Mouse (Mus musculus): ENCODE data around the gene Clasp1. TPM values are rescaled to one million over a fixed set of nuclear protein-coding genes. Genes with fewer than 3 reads are reported as not detected.
"Not testable (repeated sequence)": the region's sequence is repeated elsewhere in the genome, so short reads cannot be mapped to it uniquely, and the experiment has no call there.

Clasp1 gene
- polyA plus RNA-seq, 1 experiment from 2014 or later, result 134 TPM

GRCm38 (mm10) chr1:118580174-118580702 is 191.4 kb downstream of the Clasp1 start:
- no peak for ATAC-seq (ENCODE audit: low FRiP score)
- Histone ChIP-seq H3K4me1 (replicated peaks; ENCODE audit: control insufficient read depth, insufficient read depth, low read length) (no peaks in the 10 kb centered on the region), H3K27me3 (ENCODE audit: control insufficient read depth, insufficient read depth, low read length) (no peaks in the 10 kb centered on the region), H3K9ac (ENCODE audit: low read depth, low read length) (no peak overlapping the region), H3K4me3 (ENCODE audit: low read depth, low read length) (no peak overlapping the region), H3K9me3 (ENCODE audit: control insufficient read depth, low read length) (no peaks in the 10 kb centered on the region), H3K27ac (ENCODE audit: low read depth, low read length) (no peak overlapping the region), H3K36me3 (ENCODE audit: control insufficient read depth, insufficient read depth, low read length) (peaks cover 20% of the 10 kb centered on the region), H3K4me2 (replicated peaks; ENCODE audit: low read depth, low read length) (no peak overlapping the region)
- WGBS, result 90% methylated on average over 2 of the region's 2 CpGs
- DNase-seq (ENCODE audit: low spot score), result no peak

- H3K27ac ChIP-seq (ENCODE audit: low read depth, low read length), result no peak overlapping the region
These were observed 192.3 kb downstream of the Clasp1 start for GRCm38 (mm10) chr1:118581179-118581578.

GRCm38 (mm10) chr1:118589721-118590120 is 200.9 kb downstream of the Clasp1 start:
- no peak overlapping the region for H3K9ac ChIP-seq (ENCODE audit: low read depth, low read length)
- H3K36me3 ChIP-seq (ENCODE audit: control insufficient read depth, insufficient read depth, low read length), result peaks cover 5% of the 10 kb centered on the region; the same call in 1 of the 2 replicates
- DNase-seq (ENCODE audit: low spot score), result no peak
- H3K9me3 ChIP-seq (ENCODE audit: control insufficient read depth, low read length), result no peaks in the 10 kb centered on the region
- no peak overlapping the region for H3K27ac ChIP-seq (ENCODE audit: low read depth, low read length)
- ATAC-seq (ENCODE audit: low FRiP score), result peak; percentile 61
- no peak overlapping the region for H3K4me2 ChIP-seq (replicated peaks; ENCODE audit: low read depth, low read length)
- no peaks in the 10 kb centered on the region for H3K27me3 ChIP-seq (ENCODE audit: control insufficient read depth, insufficient read depth, low read length)
- 89% methylated on average over 5 of the region's 5 CpGs for WGBS
- H3K4me3 ChIP-seq (ENCODE audit: low read depth, low read length), result no peak overlapping the region
- H3K4me1 ChIP-seq (replicated peaks; ENCODE audit: control insufficient read depth, insufficient read depth, low read length), result no peaks in the 10 kb centered on the region

More at GRCm38 (mm10) chr1:118581179-118581578, 192.3 kb downstream of the Clasp1 start:
- DNase-seq (ENCODE audit: low spot score) (no peak), ATAC-seq (ENCODE audit: low FRiP score) (no peak)
- no peak overlapping the region for H3K9ac ChIP-seq (ENCODE audit: low read depth, low read length)
- H3K27me3 ChIP-seq (ENCODE audit: control insufficient read depth, insufficient read depth, low read length), result no peaks in the 10 kb centered on the region
- H3K4me1 ChIP-seq (replicated peaks; ENCODE audit: control insufficient read depth, insufficient read depth, low read length), result no peaks in the 10 kb centered on the region
- peaks cover 15% of the 10 kb centered on the region for H3K36me3 ChIP-seq (ENCODE audit: control insufficient read depth, insufficient read depth, low read length)
- no peak overlapping the region for H3K4me2 ChIP-seq (replicated peaks; ENCODE audit: low read depth, low read length)
- WGBS, result 99% methylated on average over 8 of the region's 8 CpGs
- no peaks in the 10 kb centered on the region for H3K9me3 ChIP-seq (ENCODE audit: control insufficient read depth, low read length)
- no peak overlapping the region for H3K4me3 ChIP-seq (ENCODE audit: low read depth, low read length)

GRCm38 (mm10) chr1:118592933-118593332 is 204.1 kb downstream of the Clasp1 start:
- no peak overlapping the region for H3K4me2 ChIP-seq (replicated peaks; ENCODE audit: low read depth, low read length)
- no peak overlapping the region for H3K27ac ChIP-seq (ENCODE audit: low read depth, low read length)
- H3K27me3 ChIP-seq (ENCODE audit: control insufficient read depth, insufficient read depth, low read length), result no peaks in the 10 kb centered on the region
- no peak overlapping the region for H3K9ac ChIP-seq (ENCODE audit: low read depth, low read length)
- DNase-seq (ENCODE audit: low spot score), result no peak
- peaks cover 7% of the 10 kb centered on the region; the same call in 1 of the 2 replicates for H3K36me3 ChIP-seq (ENCODE audit: control insufficient read depth, insufficient read depth, low read length)
- no peak for ATAC-seq (ENCODE audit: low FRiP score)
- WGBS, result 98% methylated on average over 4 of the region's 4 CpGs
- H3K4me1 ChIP-seq (replicated peaks; ENCODE audit: control insufficient read depth, insufficient read depth, low read length), result no peaks in the 10 kb centered on the region
- H3K9me3 ChIP-seq (ENCODE audit: control insufficient read depth, low read length), result no peaks in the 10 kb centered on the region
- no peak overlapping the region for H3K4me3 ChIP-seq (ENCODE audit: low read depth, low read length)

GRCm38 (mm10) chr1:118595395-118595794 is 206.5 kb downstream of the Clasp1 start:
- no peak for ATAC-seq (ENCODE audit: low FRiP score)
- WGBS, result 85% methylated on average over 2 of the region's 2 CpGs
- no peak overlapping the region for H3K27ac ChIP-seq (ENCODE audit: low read depth, low read length)
- no peak overlapping the region for H3K4me2 ChIP-seq (replicated peaks; ENCODE audit: low read depth, low read length)
- no peaks in the 10 kb centered on the region for H3K9me3 ChIP-seq (ENCODE audit: control insufficient read depth, low read length)
- no peak overlapping the region for H3K9ac ChIP-seq (ENCODE audit: low read depth, low read length)
- H3K36me3 ChIP-seq (ENCODE audit: control insufficient read depth, insufficient read depth, low read length), result peaks cover 16% of the 10 kb centered on the region; the same call in 1 of the 2 replicates
- no peak for DNase-seq (ENCODE audit: low spot score)
- H3K27me3 ChIP-seq (ENCODE audit: control insufficient read depth, insufficient read depth, low read length), result no peaks in the 10 kb centered on the region
- no peak overlapping the region for H3K4me3 ChIP-seq (ENCODE audit: low read depth, low read length)
- no peaks in the 10 kb centered on the region for H3K4me1 ChIP-seq (replicated peaks; ENCODE audit: control insufficient read depth, insufficient read depth, low read length)

- Histone ChIP-seq H3K27ac (ENCODE audit: low read depth, low read length) (no peak overlapping the region), H3K9me3 (ENCODE audit: control insufficient read depth, low read length) (no peaks in the 10 kb centered on the region), H3K9ac (ENCODE audit: low read depth, low read length) (no peak overlapping the region), H3K4me3 (ENCODE audit: low read depth, low read length) (no peak overlapping the region), H3K36me3 (ENCODE audit: control insufficient read depth, insufficient read depth, low read length) (peaks cover 14% of the 10 kb centered on the region; the same call in 1 of the 2 replicates), H3K4me2 (replicated peaks; ENCODE audit: low read depth, low read length) (no peak overlapping the region), H3K4me1 (replicated peaks; ENCODE audit: control insufficient read depth, insufficient read depth, low read length) (no peaks in the 10 kb centered on the region), H3K27me3 (ENCODE audit: control insufficient read depth, insufficient read depth, low read length) (no peaks in the 10 kb centered on the region)
- no peak for DNase-seq (ENCODE audit: low spot score)
- no peak for ATAC-seq (ENCODE audit: low FRiP score)
- WGBS, result 95% methylated on average over 2 of the region's 2 CpGs
These were observed 208.8 kb downstream of the Clasp1 start for GRCm38 (mm10) chr1:118597475-118598213.

- no peak overlapping the region for H3K9ac ChIP-seq (ENCODE audit: low read depth, low read length)
- no peak overlapping the region for H3K4me2 ChIP-seq (replicated peaks; ENCODE audit: low read depth, low read length)
- ATAC-seq (ENCODE audit: low FRiP score) (no peak), DNase-seq (ENCODE audit: low spot score) (no peak)
- no peaks in the 10 kb centered on the region for H3K9me3 ChIP-seq (ENCODE audit: control insufficient read depth, low read length)
- H3K27ac ChIP-seq (ENCODE audit: low read depth, low read length), result no peak overlapping the region
- no peaks in the 10 kb centered on the region for H3K4me1 ChIP-seq (replicated peaks; ENCODE audit: control insufficient read depth, insufficient read depth, low read length)
- no peaks in the 10 kb centered on the region for H3K27me3 ChIP-seq (ENCODE audit: control insufficient read depth, insufficient read depth, low read length)
- WGBS, result 90% methylated on average over 3 of the region's 3 CpGs
- 0 out of 2 replicates have a peak, but pooled peaks cover 13% of the 10 kb centered on the region for H3K36me3 ChIP-seq (ENCODE audit: control insufficient read depth, insufficient read depth, low read length)
- H3K4me3 ChIP-seq (ENCODE audit: low read depth, low read length), result no peak overlapping the region
These were observed 209.5 kb downstream of the Clasp1 start for GRCm38 (mm10) chr1:118598339-118598738.

GRCm38 (mm10) chr1:118613631-118614183 is 224.8 kb downstream of the Clasp1 start:
- Histone ChIP-seq H3K9ac (ENCODE audit: low read depth, low read length) (no peak overlapping the region), H3K4me3 (ENCODE audit: low read depth, low read length) (no peak overlapping the region), H3K4me2 (replicated peaks; ENCODE audit: low read depth, low read length) (no peak overlapping the region), H3K36me3 (ENCODE audit: control insufficient read depth, insufficient read depth, low read length) (no peaks in the 10 kb centered on the region), H3K9me3 (ENCODE audit: control insufficient read depth, low read length) (no peaks in the 10 kb centered on the region), H3K27ac (ENCODE audit: low read depth, low read length) (no peak overlapping the region), H3K27me3 (ENCODE audit: control insufficient read depth, insufficient read depth, low read length) (no peaks in the 10 kb centered on the region), H3K4me1 (replicated peaks; ENCODE audit: control insufficient read depth, insufficient read depth, low read length) (no peaks in the 10 kb centered on the region)
- WGBS, result 87% methylated on average over 3 of the region's 3 CpGs
- ATAC-seq (ENCODE audit: low FRiP score), result no peak
- DNase-seq (ENCODE audit: low spot score), result no peak

- H3K4me3 ChIP-seq (ENCODE audit: low read depth, low read length); H3K4me2 ChIP-seq (replicated peaks; ENCODE audit: low read depth, low read length); H3K9ac ChIP-seq (ENCODE audit: low read depth, low read length); H3K27ac ChIP-seq (ENCODE audit: low read depth, low read length); H3K27me3 ChIP-seq (ENCODE audit: control insufficient read depth, insufficient read depth, low read length); DNase-seq (ENCODE audit: low spot score); H3K9me3 ChIP-seq (ENCODE audit: control insufficient read depth, low read length); ATAC-seq (ENCODE audit: low FRiP score); H3K36me3 ChIP-seq (ENCODE audit: control insufficient read depth, insufficient read depth, low read length); H3K4me1 ChIP-seq (replicated peaks; ENCODE audit: control insufficient read depth, insufficient read depth, low read length): not testable (repeated sequence)
- WGBS, result 93% methylated on average over 4 of the region's 5 CpGs
These were observed 232.2 kb downstream of the Clasp1 start for GRCm38 (mm10) chr1:118621055-118621454.
